Mouse (Mus musculus): ENCODE measurements around the gene Kdelr1. TPM values are rescaled to one million over a fixed set of nuclear protein-coding genes. Genes with fewer than 3 reads are reported as not detected.

Gene Kdelr1
- 43.5 and 45.6 TPM in 2 replicates for polyA plus RNA-seq (2016; fragmentation: Nextera tagmentation; extraction: Ambion mirVana)

- Histone ChIP-seq H3K9ac (peak within 1 kb of the TSS; percentile 96), H3K9me3 (replicated peaks) (no peaks in the 10 kb centered on the region), H3K27ac (peak within 1 kb of the TSS; percentile 86), H3K27me3 (peaks cover 42% of the 10 kb centered on the region), H3K4me1 (peaks cover 54% of the 10 kb centered on the region), H3K4me3 (peak within 1 kb of the TSS; percentile 76), H3K4me2 (replicated peaks) (peak within 1 kb of the TSS; percentile 80), H3K36me3 (peaks cover 25% of the 10 kb centered on the region)
- ATAC-seq (ENCODE audit: low FRiP score), result peak; percentile 65
- WGBS, result under 1% methylated on average over 18 of the region's 18 CpGs
Measured at GRCm38 (mm10) chr7:45872624-45873023, at the start of gene Kdelr1. Gene Kdelr1 (plus strand): TSS chr7:45872772.

DNA sequence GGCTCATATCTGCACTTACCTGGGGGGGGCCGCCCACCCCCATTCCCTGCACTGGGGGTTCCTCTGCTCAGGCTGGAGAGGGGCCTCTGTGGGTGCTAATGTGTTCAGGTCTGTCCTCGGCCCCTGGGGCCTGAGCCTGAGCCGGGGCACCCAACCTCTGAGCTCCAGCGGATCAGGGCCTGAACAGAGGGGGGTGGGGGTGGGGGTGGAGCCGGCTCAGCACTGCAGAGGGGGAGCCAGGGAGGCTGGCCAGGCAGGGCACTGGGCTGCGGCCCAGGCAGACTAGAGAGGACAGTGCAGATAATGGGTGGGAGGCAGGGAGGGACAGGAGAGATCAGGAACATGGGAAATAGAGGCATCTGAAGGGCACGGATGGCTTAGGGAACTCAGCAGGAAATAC lies 48.0 kb upstream of the Kdelr1 start, which contains the start of gene Kcnj14:
Gene Kcnj14, minus strand, starts transcription at position 185 of the 400 bp plus-strand sequence.
- peaks cover 64% of the 10 kb centered on the region for H3K36me3 ChIP-seq
- no peaks in the 10 kb centered on the region for H3K9me3 ChIP-seq (replicated peaks)
- no peak within 1 kb of the TSS for H3K4me2 ChIP-seq (replicated peaks)
- peaks cover 9% of the 10 kb centered on the region for H3K27me3 ChIP-seq
- no peak within 1 kb of the TSS for H3K27ac ChIP-seq
- 87% methylated on average over 7 of the region's 7 CpGs for WGBS
- no peak for ATAC-seq (ENCODE audit: low FRiP score)
- 0 out of 2 replicates have a peak within 1 kb of the TSS, but pooled peaks have one; percentile 4 for H3K9ac ChIP-seq
- peaks cover 6% of the 10 kb centered on the region for H3K4me1 ChIP-seq
- H3K4me3 ChIP-seq, result no peak within 1 kb of the TSS

- 96% methylated on average over 7 of the region's 7 CpGs for WGBS
- peaks cover 64% of the 10 kb centered on the region for H3K36me3 ChIP-seq
Measured at GRCm38 (mm10) chr7:45826631-45827030, 45.9 kb upstream of the Kdelr1 start.

DNA sequence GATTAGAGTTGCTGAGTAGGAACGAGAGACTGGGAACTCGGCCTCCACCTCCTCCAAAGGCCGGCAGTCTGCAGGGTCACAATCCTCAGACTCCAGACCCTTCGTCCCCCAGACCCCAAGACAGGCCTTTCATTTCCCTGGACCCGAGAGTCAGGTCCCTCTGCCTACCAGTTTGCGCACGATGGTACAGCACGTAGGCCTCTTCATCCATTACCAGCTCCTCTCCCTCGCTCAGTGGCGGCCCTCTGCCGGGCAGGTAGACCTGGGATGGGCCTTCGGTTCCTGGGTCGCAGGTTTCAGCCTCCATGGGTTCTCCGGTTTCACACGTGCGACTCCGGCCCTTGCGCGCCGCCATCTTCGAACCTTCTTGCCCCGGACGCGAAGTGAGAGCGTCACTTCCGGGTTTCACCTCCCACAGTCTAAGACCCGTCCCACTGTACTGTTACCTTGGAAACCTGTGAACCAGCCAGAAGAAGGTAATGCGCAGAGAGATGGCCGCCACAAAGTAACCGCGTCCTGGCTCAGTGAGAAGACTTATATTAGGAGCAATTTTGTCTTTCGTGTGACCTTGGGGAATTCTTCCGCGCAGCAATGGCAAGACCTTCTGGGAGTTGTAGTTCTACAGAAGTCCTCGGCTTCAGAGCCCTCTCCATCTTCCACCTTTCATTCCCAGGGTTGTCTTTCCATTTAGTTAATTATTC lies 42.0 kb upstream of the Kdelr1 start, which contains the start of gene Grwd1:
Gene Grwd1, minus strand, starts transcription at position 518 of the 701 bp plus-strand sequence.
- under 1% methylated on average over 35 of the region's 35 CpGs for WGBS

More at GRCm38 (mm10) chr7:45826631-45827030, 45.9 kb upstream of the Kdelr1 start:
- H3K9ac ChIP-seq, result no peak overlapping the region
- peaks cover 6% of the 10 kb centered on the region for H3K27me3 ChIP-seq
- H3K9me3 ChIP-seq (replicated peaks), result no peaks in the 10 kb centered on the region
- peaks cover 16% of the 10 kb centered on the region for H3K4me1 ChIP-seq
- no peak overlapping the region for H3K4me2 ChIP-seq (replicated peaks)
- no peak overlapping the region for H3K27ac ChIP-seq
- ATAC-seq (ENCODE audit: low FRiP score), result no peak
- H3K4me3 ChIP-seq, result no peak overlapping the region

DNA sequence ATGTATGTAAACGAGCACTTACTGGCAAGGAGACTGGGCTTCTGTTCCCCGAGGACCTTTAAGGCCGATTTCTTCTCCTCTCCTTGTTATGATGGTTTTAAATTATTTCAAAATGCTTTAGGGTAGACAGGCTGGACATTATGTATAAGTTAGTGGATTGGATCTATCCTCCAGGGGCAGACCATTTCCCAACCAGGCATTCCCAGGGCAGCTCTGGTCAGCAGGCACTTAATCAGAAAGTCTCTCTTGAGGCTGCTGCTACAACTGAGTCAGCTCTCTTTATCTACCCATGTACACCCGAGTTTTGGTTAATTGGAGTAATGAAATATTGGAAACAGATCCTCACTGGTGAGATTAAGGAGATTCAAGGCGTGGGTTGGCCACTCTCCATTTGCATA lies 41.4 kb upstream of the Kdelr1 start:
- Histone ChIP-seq H3K4me1 (peaks cover 35% of the 10 kb centered on the region), H3K27ac (peak overlapping the region; percentile 92), H3K36me3 (peaks cover 33% of the 10 kb centered on the region), H3K4me2 (replicated peaks) (peak overlapping the region; percentile 67), H3K9ac (peak overlapping the region; percentile 67; the same call in 1 of the 2 replicates), H3K27me3 (peaks cover 50% of the 10 kb centered on the region), H3K4me3 (peak overlapping the region; percentile 85), H3K9me3 (replicated peaks) (no peaks in the 10 kb centered on the region)
- peak; percentile 36 for ATAC-seq (ENCODE audit: low FRiP score)
- WGBS, result 16% methylated on average over 5 of the region's 5 CpGs

More for the DNA sequence above, 42.0 kb upstream of the Kdelr1 start, which contains the start of gene Grwd1:
- Histone ChIP-seq H3K27ac (peak within 1 kb of the TSS; percentile 92), H3K9ac (peak within 1 kb of the TSS; percentile 67), H3K4me1 (peaks cover 35% of the 10 kb centered on the region), H3K36me3 (peaks cover 38% of the 10 kb centered on the region), H3K9me3 (replicated peaks) (no peaks in the 10 kb centered on the region), H3K4me3 (peak within 1 kb of the TSS; percentile 85), H3K27me3 (peaks cover 45% of the 10 kb centered on the region), H3K4me2 (replicated peaks) (peak within 1 kb of the TSS; percentile 67)
- peak; percentile 85 for ATAC-seq (ENCODE audit: low FRiP score)

DNA sequence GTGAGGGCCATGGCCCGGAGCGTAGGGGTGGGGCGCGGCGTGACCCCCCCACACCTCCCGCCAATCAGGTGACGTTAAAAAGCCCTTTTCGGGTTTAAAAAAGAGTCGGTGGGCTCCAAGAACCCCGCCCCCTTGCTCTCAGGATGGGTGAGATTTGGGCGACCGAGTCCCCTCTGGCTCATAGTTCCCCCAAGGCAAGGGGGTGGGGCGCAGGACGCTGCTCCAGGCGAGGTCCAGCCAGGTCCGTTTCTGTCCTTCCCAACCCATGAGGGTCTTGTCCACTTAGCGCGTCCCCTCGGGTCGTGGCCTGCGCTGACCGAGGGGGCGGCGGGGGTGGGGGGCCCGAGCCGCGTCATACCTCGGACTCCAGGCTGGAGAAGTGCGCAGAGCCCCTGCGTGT lies 40.1 kb upstream of the Kdelr1 start:
- 9% methylated on average over 30 of the region's 30 CpGs for WGBS
- Histone ChIP-seq H3K9ac (0 out of 2 replicates have a peak overlapping the region, but pooled peaks have one; percentile 45), H3K27me3 (peaks cover 61% of the 10 kb centered on the region)

GRCm38 (mm10) chr7:45833148-45833790 lies 39.3 kb upstream of the Kdelr1 start:
- 1% methylated on average over 80 of the region's 86 CpGs for WGBS
- H3K9ac ChIP-seq, result peak overlapping the region; percentile 55

More for the DNA sequence above, 40.1 kb upstream of the Kdelr1 start:
- Histone ChIP-seq H3K36me3 (peaks cover 20% of the 10 kb centered on the region), H3K9me3 (replicated peaks) (no peaks in the 10 kb centered on the region), H3K4me1 (peaks cover 35% of the 10 kb centered on the region), H3K4me3 (peak overlapping the region; percentile 38), H3K4me2 (replicated peaks) (peak overlapping the region; percentile 50), H3K27ac (no peak overlapping the region)
- ATAC-seq (ENCODE audit: low FRiP score), result no peak

DNA sequence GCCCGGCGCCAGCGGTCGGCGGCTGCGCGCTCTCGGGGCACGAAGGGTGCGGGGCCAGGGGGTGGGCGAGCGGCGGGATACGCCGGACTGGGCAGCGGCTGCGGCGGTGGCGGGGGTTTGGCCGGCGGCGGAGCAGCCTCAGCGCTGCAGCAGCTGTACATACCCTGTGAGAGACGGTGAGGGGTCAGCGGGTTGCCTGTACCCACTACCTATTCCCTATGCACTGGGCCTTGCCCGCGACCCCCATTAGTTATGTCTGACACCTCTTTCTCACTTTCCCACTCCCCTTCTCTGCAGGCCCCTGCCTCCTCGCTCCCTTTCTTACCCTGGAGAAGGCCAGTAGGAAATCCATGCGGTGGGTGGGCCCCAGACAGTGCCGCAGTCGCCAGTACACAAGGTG lies 38.6 kb upstream of the Kdelr1 start:
- H3K27me3 ChIP-seq, result peaks cover 70% of the 10 kb centered on the region
- 2% methylated on average over 24 of the region's 31 CpGs for WGBS

More at GRCm38 (mm10) chr7:45833148-45833790, 39.3 kb upstream of the Kdelr1 start:
- Histone ChIP-seq H3K4me1 (peaks cover 35% of the 10 kb centered on the region), H3K9me3 (replicated peaks) (no peaks in the 10 kb centered on the region), H3K4me3 (peak overlapping the region; percentile 38), H3K27ac (no peak overlapping the region), H3K4me2 (replicated peaks) (peak overlapping the region; percentile 50), H3K27me3 (peaks cover 67% of the 10 kb centered on the region), H3K36me3 (peaks cover 12% of the 10 kb centered on the region)
- ATAC-seq (ENCODE audit: low FRiP score), result no peak

GRCm38 (mm10) chr7:45842950-45843744 lies 29.4 kb upstream of the Kdelr1 start:
- no peak overlapping the region for H3K9ac ChIP-seq
- H3K4me2 ChIP-seq (replicated peaks), result no peak overlapping the region
- no peaks in the 10 kb centered on the region; the same call in 1 of the 2 replicates for H3K4me1 ChIP-seq
- WGBS, result 88% methylated on average over 10 of the region's 10 CpGs
- H3K4me3 ChIP-seq, result no peak overlapping the region
- no peak overlapping the region for H3K27ac ChIP-seq
- H3K27me3 ChIP-seq, result peaks cover 51% of the 10 kb centered on the region
- no peak for ATAC-seq (ENCODE audit: low FRiP score)
- no peaks in the 10 kb centered on the region for H3K9me3 ChIP-seq (replicated peaks)
- no peaks in the 10 kb centered on the region for H3K36me3 ChIP-seq

More for the DNA sequence above, 38.6 kb upstream of the Kdelr1 start:
- Histone ChIP-seq H3K9me3 (replicated peaks) (no peaks in the 10 kb centered on the region), H3K4me3 (peak overlapping the region; percentile 38), H3K4me1 (peaks cover 35% of the 10 kb centered on the region), H3K4me2 (replicated peaks) (peak overlapping the region; percentile 50), H3K27ac (no peak overlapping the region), H3K9ac (peak overlapping the region; percentile 55), H3K36me3 (peaks cover 5% of the 10 kb centered on the region)
- ATAC-seq (ENCODE audit: low FRiP score), result no peak

DNA sequence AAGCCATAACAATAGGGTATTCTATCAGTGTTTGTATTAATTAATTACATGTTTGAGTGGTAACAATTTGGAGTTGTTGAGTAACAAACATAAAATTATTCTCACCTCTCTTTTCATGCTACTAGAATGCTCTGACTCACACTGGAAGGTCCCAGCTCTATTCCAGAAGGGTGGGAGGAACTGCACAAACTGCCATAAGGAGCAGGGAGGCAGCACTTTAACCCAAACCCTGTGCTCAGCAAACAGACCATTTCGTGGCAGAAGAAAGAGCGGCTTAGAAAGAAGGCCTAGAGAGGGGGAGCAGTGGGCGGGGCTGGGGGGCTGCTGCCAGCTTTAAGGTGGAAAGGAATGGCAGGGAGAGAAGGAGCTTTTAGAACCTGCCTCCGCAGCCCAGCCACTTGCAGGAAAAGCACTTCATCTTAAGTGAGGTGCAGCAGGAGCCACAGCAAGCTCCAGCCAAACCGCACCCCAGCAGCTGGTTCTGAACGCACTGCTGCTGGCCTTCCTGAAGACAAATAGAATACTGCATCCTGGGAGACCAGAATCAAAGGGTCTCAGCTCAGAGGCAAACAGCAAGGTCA lies 24.0 kb upstream of the Kdelr1 start:
- H3K4me3 ChIP-seq, result no peak overlapping the region
- peaks cover 18% of the 10 kb centered on the region for H3K27me3 ChIP-seq
- no peak overlapping the region for H3K9ac ChIP-seq
- H3K4me2 ChIP-seq (replicated peaks), result no peak overlapping the region
- H3K9me3 ChIP-seq (replicated peaks), result no peaks in the 10 kb centered on the region
- 19% methylated on average over 6 of the region's 6 CpGs for whole genome bisulfite sequencing
- no peaks in the 10 kb centered on the region for H3K36me3 ChIP-seq
- no peak overlapping the region for H3K27ac ChIP-seq
- H3K4me1 ChIP-seq, result no peaks in the 10 kb centered on the region; the same call in 1 of the 2 replicates
- ATAC-seq (ENCODE audit: low FRiP score), result no peak

GRCm38 (mm10) chr7:45850661-45851060 lies 21.9 kb upstream of the Kdelr1 start:
- ATAC-seq (ENCODE audit: low FRiP score), result no peak
- Histone ChIP-seq H3K4me2 (replicated peaks) (no peak overlapping the region), H3K27ac (no peak overlapping the region), H3K4me1 (no peaks in the 10 kb centered on the region; the same call in 1 of the 2 replicates), H3K27me3 (peaks cover 11% of the 10 kb centered on the region), H3K4me3 (no peak overlapping the region), H3K9me3 (replicated peaks) (no peaks in the 10 kb centered on the region), H3K36me3 (no peaks in the 10 kb centered on the region), H3K9ac (no peak overlapping the region)
- WGBS, result 72% methylated on average over 3 of the region's 3 CpGs

Measured in hindbrain, embryonic 12.5 days (tissue).